Mouse (Mus musculus) forebrain, embryonic 11.5 days (tissue): ENCODE data around the gene Gls2. TPM values are rescaled to one million over a fixed set of nuclear protein-coding genes. Genes with fewer than 3 reads are reported as not detected.
"Not testable (repeated sequence)": the region's sequence is repeated elsewhere in the genome, so short reads cannot be mapped to it uniquely, and the experiment has no call there.

ENCODE experiments used
- ATAC-seq: fragments of 200-750 bp; cut with Nextera tagmentation; replicated peaks from 2 replicates; pipeline ENCODE4 v1.8.0; 2017; ENCODE audit warnings: moderate TSS enrichment; ENCODE audit not compliant: low FRiP score
- DNase-seq: peaks from one replicate; pipeline ENCODE4 v3.0.0-alpha.2; 2017; ENCODE audit warnings: low spot score
- H3K27ac ChIP-seq: fragments of 300-500 bp; sonication (generic); 2 replicates; pipeline ENCODE4 v1.5.1; 2014; ENCODE audit warnings: low read depth, low read length
- H3K27me3 ChIP-seq: fragments of 300-500 bp; sonication (generic); 2 replicates; pipeline ENCODE4 v1.6.1; 2014; ENCODE audit warnings: mild to moderate bottlenecking, low read length, mixed read lengths; ENCODE audit not compliant: control insufficient read depth, insufficient read depth
- H3K36me3 ChIP-seq: fragments of 300-500 bp; sonication (generic); 2 replicates; pipeline ENCODE4 v1.6.1; 2014; ENCODE audit warnings: mild to moderate bottlenecking, low read length, moderate library complexity, mixed read lengths; ENCODE audit not compliant: control insufficient read depth, insufficient read depth
- H3K4me1 ChIP-seq: fragments of 300-500 bp; sonication (generic); replicated peaks from 2 replicates; pipeline ENCODE4 v1.6.1; 2014; ENCODE audit warnings: low read length, mixed read lengths; ENCODE audit not compliant: control insufficient read depth, insufficient read depth
- H3K4me2 ChIP-seq: fragments of 300-500 bp; sonication (generic); 2 replicates; pipeline ENCODE4 v1.6.1; 2014; ENCODE audit warnings: low read depth, mild to moderate bottlenecking, low read length, moderate library complexity, mixed read lengths; ENCODE audit not compliant: severe bottlenecking
- H3K4me3 ChIP-seq: fragments of 300-500 bp; sonication (generic); 2 replicates; pipeline ENCODE4 v1.5.1; 2014; ENCODE audit warnings: low read depth, low read length
- H3K9ac ChIP-seq: fragments of 300-500 bp; sonication (generic); 2 replicates; pipeline ENCODE4 v1.6.1; 2014; ENCODE audit warnings: low read length
- H3K9me3 ChIP-seq: fragments of 300-500 bp; sonication (generic); 2 replicates; pipeline ENCODE4 v1.6.1; 2016; ENCODE audit warnings: low read length, mixed read lengths; ENCODE audit not compliant: control insufficient read depth
- WGBS: fragments of 180-500 bp; shearing (Covaris S2); extraction: QIAGEN DNeasy Blood & Tissue Kit; methylation state at CpG from one replicate; pipeline ENCODE4 v1.1.7; 2014; 5-methylcytosine and 5-hydroxymethylcytosine counted together
- polyA plus RNA-seq: library from polyadenylated mRNA; unstranded; fragments of >200 nt; fragmentation: Nextera tagmentation; extraction: Ambion mirVana; gene quantifications from 2 replicates; pipeline ENCODE4 v1.2.1, GENCODE M21; 2014

The Gls2 gene
- polyA plus RNA-seq, 1 experiment from 2014 or later, result 1.7 TPM

- Histone ChIP-seq H3K9me3 (no peaks in the 10 kb centered on the region), H3K27ac (no peak overlapping the region), H3K4me1 (no peaks in the 10 kb centered on the region), H3K27me3 (no peaks in the 10 kb centered on the region; the same call in 1 of the 2 replicates), H3K4me3 (no peak overlapping the region), H3K4me2 (no peak overlapping the region), H3K9ac (no peak overlapping the region), H3K36me3 (no peaks in the 10 kb centered on the region)
- DNase-seq (peak; percentile 80), ATAC-seq (0 out of 2 replicates have a peak, but pooled peaks have one; percentile 33)
- 56% methylated on average over 2 of the region's 2 CpGs for WGBS
These were observed 5.9 kb upstream of the Gls2 start for GRCm38 (mm10) chr10:128188242-128188877.

GRCm38 (mm10) chr10:128191472-128191871 is 2.8 kb upstream of the Gls2 start:
- H3K9ac ChIP-seq, result no peak overlapping the region
- no peak overlapping the region for H3K27ac ChIP-seq
- ATAC-seq (no peak), DNase-seq (no peak)
- H3K9me3 ChIP-seq, result no peaks in the 10 kb centered on the region
- no peak overlapping the region for H3K4me3 ChIP-seq
- H3K27me3 ChIP-seq, result peaks cover 14% of the 10 kb centered on the region
- no peaks in the 10 kb centered on the region; the same call in 1 of the 2 replicates for H3K4me1 ChIP-seq
- H3K36me3 ChIP-seq, result no peaks in the 10 kb centered on the region
- no peak overlapping the region for H3K4me2 ChIP-seq
- 90% methylated on average over 2 of the region's 2 CpGs for WGBS

GRCm38 (mm10) chr10:128192030-128192766 is 2.1 kb upstream of the Gls2 start:
- H3K9me3 ChIP-seq, H3K4me3 ChIP-seq, DNase-seq, H3K27ac ChIP-seq, H3K9ac ChIP-seq, H3K36me3 ChIP-seq, ATAC-seq, H3K4me2 ChIP-seq, H3K4me1 ChIP-seq: not testable (repeated sequence)
- WGBS, result 97% methylated on average over 3 of the region's 3 CpGs
- peaks cover 14% of the 10 kb centered on the region for H3K27me3 ChIP-seq

GRCm38 (mm10) chr10:128193113-128193512 is 1.1 kb upstream of the Gls2 start:
- Histone ChIP-seq H3K9ac (no peak overlapping the region; the same call in 1 of the 2 replicates), H3K4me1 (no peaks in the 10 kb centered on the region; the same call in 1 of the 2 replicates), H3K27ac (no peak overlapping the region), H3K4me3 (no peak overlapping the region), H3K9me3 (no peaks in the 10 kb centered on the region), H3K36me3 (no peaks in the 10 kb centered on the region), H3K4me2 (no peak overlapping the region), H3K27me3 (peaks cover 14% of the 10 kb centered on the region)
- WGBS, result 92% methylated on average over 6 of the region's 6 CpGs
- ATAC-seq (no peak), DNase-seq (no peak)

- Histone ChIP-seq H3K4me2 (peak overlapping the region; percentile 98), H3K27me3 (peaks cover 14% of the 10 kb centered on the region), H3K27ac (no peak overlapping the region), H3K9me3 (no peaks in the 10 kb centered on the region), H3K9ac (peak overlapping the region; percentile 51), H3K36me3 (no peaks in the 10 kb centered on the region), H3K4me3 (peak overlapping the region; percentile 65), H3K4me1 (no peaks in the 10 kb centered on the region; the same call in 1 of the 2 replicates)
- no peak for DNase-seq
- WGBS, result 1% methylated on average over 60 of the region's 79 CpGs
- ATAC-seq, result peak; percentile 89
These were observed 549 bp downstream of the Gls2 start for GRCm38 (mm10) chr10:128194551-128195461.

GRCm38 (mm10) chr10:128201856-128202255 is 7.6 kb downstream of the Gls2 start:
- no peak overlapping the region for H3K4me3 ChIP-seq
- DNase-seq (no peak), ATAC-seq (no peak)
- H3K4me1 ChIP-seq, result no peaks in the 10 kb centered on the region
- H3K9me3 ChIP-seq, result no peaks in the 10 kb centered on the region
- no peaks in the 10 kb centered on the region for H3K27me3 ChIP-seq
- H3K4me2 ChIP-seq, result no peak overlapping the region
- no peaks in the 10 kb centered on the region for H3K36me3 ChIP-seq
- no peak overlapping the region for H3K27ac ChIP-seq
- 79% methylated on average over 6 of the region's 6 CpGs for WGBS
- H3K9ac ChIP-seq, result no peak overlapping the region

GRCm38 (mm10) chr10:128204941-128205340 is 10.7 kb downstream of the Gls2 start:
- Histone ChIP-seq H3K4me2 (no peak overlapping the region), H3K4me3 (no peak overlapping the region), H3K4me1 (no peaks in the 10 kb centered on the region), H3K27me3 (no peaks in the 10 kb centered on the region), H3K36me3 (no peaks in the 10 kb centered on the region), H3K9me3 (no peaks in the 10 kb centered on the region), H3K27ac (no peak overlapping the region), H3K9ac (no peak overlapping the region)
- DNase-seq (no peak), ATAC-seq (no peak)
- WGBS, result 92% methylated on average over 15 of the region's 15 CpGs

GRCm38 (mm10) chr10:128208326-128208725 is 14.1 kb downstream of the Gls2 start:
- H3K9ac ChIP-seq, result no peak overlapping the region
- no peaks in the 10 kb centered on the region for H3K9me3 ChIP-seq
- H3K27ac ChIP-seq, result no peak overlapping the region
- no peaks in the 10 kb centered on the region for H3K27me3 ChIP-seq
- H3K4me3 ChIP-seq, result no peak overlapping the region
- 94% methylated on average over 10 of the region's 10 CpGs for WGBS
- H3K4me1 ChIP-seq, result peaks cover 6% of the 10 kb centered on the region; the same call in 1 of the 2 replicates
- H3K4me2 ChIP-seq, result no peak overlapping the region
- no peak for ATAC-seq
- H3K36me3 ChIP-seq, result no peaks in the 10 kb centered on the region
- DNase-seq, result no peak
